Comparison of ENCODE assay signal across 22 mouse cellular contexts in genomic region chr8:29777081-29777785, GRCm38 (mm10).
A peak's percentile ranks its signal among the peaks of the same experiment; 100 is the strongest.
DNase-seq lines count a peak whose midpoint lies in the region; ATAC-seq and TF ChIP-seq lines count a peak whose summit lies in the region.
"Had no signal": no experiment of that assay in that cellular context is flagged by ENCODE, and none has a peak within 500 bp of the region (broad histone marks: within the 10 kb centered on the region; RNA-seq: fewer than 3 reads in every experiment).

No protein-coding gene starts in this region.

- no peak overlapping the region for H3K4me2 ChIP-seq in embryonic facial prominence, embryonic 11.5 days (ENCODE audit: low read depth, low read length)
- H3K4me2 ChIP-seq in hindbrain, embryonic 14.5 days (replicated peaks) = no peak overlapping the region
- no peak overlapping the region for H3K4me2 ChIP-seq in hindbrain, embryonic 12.5 days (replicated peaks)
- H3K4me2 ChIP-seq in midbrain, postnatal 0 days (ENCODE audit: low read depth, low read length, poor library complexity, severe bottlenecking) = no peak overlapping the region
- no peak overlapping the region for H3K4me2 ChIP-seq in midbrain, embryonic 11.5 days
- H3K4me2 ChIP-seq: embryonic facial prominence, embryonic 15.5 days; limb, embryonic 12.5 days; liver, embryonic 11.5 days; neural tube, embryonic 13.5 days had no signal

- no peak overlapping the region for H3K4me3 ChIP-seq in embryonic facial prominence, embryonic 11.5 days (ENCODE audit: low read depth, low read length)
- H3K4me3 ChIP-seq in embryonic facial prominence, embryonic 10.5 days = no peak overlapping the region
- no peak overlapping the region for H3K4me3 ChIP-seq in hindbrain, embryonic 14.5 days (replicated peaks; ENCODE audit: low read length)
- no peak overlapping the region for H3K4me3 ChIP-seq in hindbrain, embryonic 12.5 days
- no peak overlapping the region for H3K4me3 ChIP-seq in midbrain, postnatal 0 days (ENCODE audit: low read depth, low read length)
- H3K4me3 ChIP-seq in midbrain, embryonic 11.5 days (ENCODE audit: low read depth, low read length) = no peak overlapping the region
- H3K4me3 ChIP-seq in limb, embryonic 10.5 days = no peak overlapping the region
- H3K4me3 ChIP-seq: embryonic facial prominence, embryonic 15.5 days; heart, embryonic 10.5 days; limb, embryonic 12.5 days; neural tube, embryonic 13.5 days had no signal

- H3K4me1 ChIP-seq in embryonic facial prominence, embryonic 11.5 days (ENCODE audit: control insufficient read depth, insufficient read depth, low read length) = no peaks in the 10 kb centered on the region
- H3K4me1 ChIP-seq in embryonic facial prominence, embryonic 10.5 days = no peaks in the 10 kb centered on the region
- no peaks in the 10 kb centered on the region for H3K4me1 ChIP-seq in hindbrain, embryonic 14.5 days (replicated peaks; ENCODE audit: control insufficient read depth, insufficient read depth, low read length)
- no peaks in the 10 kb centered on the region for H3K4me1 ChIP-seq in hindbrain, embryonic 12.5 days
- H3K4me1 ChIP-seq in midbrain, postnatal 0 days (ENCODE audit: insufficient read depth, low read length) = no peaks in the 10 kb centered on the region
- H3K4me1 ChIP-seq in midbrain, embryonic 11.5 days (ENCODE audit: control insufficient read depth, insufficient read depth, low read length) = no peaks in the 10 kb centered on the region
- no peaks in the 10 kb centered on the region for H3K4me1 ChIP-seq in limb, embryonic 10.5 days
- H3K4me1 ChIP-seq: embryonic facial prominence, embryonic 15.5 days; heart, embryonic 10.5 days; limb, embryonic 12.5 days; neural tube, embryonic 13.5 days had no signal

- 51% methylated on average over 5 of the region's 5 CpGs for WGBS in embryonic facial prominence, embryonic 11.5 days
- 57% methylated on average over 5 of the region's 5 CpGs for WGBS in embryonic facial prominence, embryonic 10.5 days
- WGBS in hindbrain, embryonic 14.5 days = 63% methylated on average over 5 of the region's 5 CpGs
- 72% methylated on average over 5 of the region's 5 CpGs for WGBS in hindbrain, embryonic 12.5 days
- WGBS in midbrain, postnatal 0 days = 62% methylated on average over 5 of the region's 5 CpGs
- 81% methylated on average over 5 of the region's 5 CpGs for WGBS in midbrain, embryonic 11.5 days
- WGBS in limb, embryonic 10.5 days = 70% methylated on average over 5 of the region's 5 CpGs

- no peak overlapping the region for H3K9ac ChIP-seq in embryonic facial prominence, embryonic 11.5 days (replicated peaks; ENCODE audit: low read length)
- H3K9ac ChIP-seq in hindbrain, embryonic 14.5 days = no peak overlapping the region
- no peak overlapping the region for H3K9ac ChIP-seq in hindbrain, embryonic 12.5 days
- no peak overlapping the region for H3K9ac ChIP-seq in midbrain, postnatal 0 days (replicated peaks; ENCODE audit: low read length, poor library complexity, severe bottlenecking)
- no peak overlapping the region for H3K9ac ChIP-seq in midbrain, embryonic 11.5 days (ENCODE audit: low read length)
- H3K9ac ChIP-seq: embryonic facial prominence, embryonic 15.5 days; limb, embryonic 12.5 days; liver, postnatal 0 days; neural tube, embryonic 13.5 days had no signal

- DNase-seq in embryonic facial prominence, embryonic 11.5 days (ENCODE audit: low spot score) = peak; percentile 18
- DNase-seq in embryonic facial prominence, embryonic 10.5 days (ENCODE audit: low spot score) = no peak
- DNase-seq in hindbrain, embryonic 14.5 days (ENCODE audit: low spot score) = no peak
- DNase-seq in midbrain, postnatal 0 days (ENCODE audit: low spot score) = peak; percentile 17
- no peak for DNase-seq in midbrain, embryonic 11.5 days (ENCODE audit: low spot score, missing footprints)
- no peak for DNase-seq in limb, embryonic 10.5 days (ENCODE audit: low spot score)
- DNase-seq: adrenal gland, postnatal 36 days; cerebellum, adult 18-20 months; gastrocnemius, postnatal 10 days; kidney, adult 2 months; liver, postnatal 0 days; retina, postnatal 1 day; thymus, postnatal 14 days had no signal

- H3K9me3 ChIP-seq in embryonic facial prominence, embryonic 11.5 days (replicated peaks; ENCODE audit: control insufficient read depth, low read length) = no peaks in the 10 kb centered on the region
- no peaks in the 10 kb centered on the region for H3K9me3 ChIP-seq in embryonic facial prominence, embryonic 10.5 days
- H3K9me3 ChIP-seq in hindbrain, embryonic 14.5 days (ENCODE audit: control insufficient read depth, low read length) = no peaks in the 10 kb centered on the region
- no peaks in the 10 kb centered on the region for H3K9me3 ChIP-seq in hindbrain, embryonic 12.5 days (replicated peaks)
- H3K9me3 ChIP-seq in midbrain, postnatal 0 days (ENCODE audit: low read length) = no peaks in the 10 kb centered on the region
- no peaks in the 10 kb centered on the region for H3K9me3 ChIP-seq in midbrain, embryonic 11.5 days (ENCODE audit: control insufficient read depth, low read length)
- H3K9me3 ChIP-seq in limb, embryonic 10.5 days (replicated peaks) = no peaks in the 10 kb centered on the region
- H3K9me3 ChIP-seq: embryonic facial prominence, embryonic 15.5 days; heart, embryonic 10.5 days; limb, embryonic 12.5 days; neural tube, embryonic 13.5 days had no signal

- ATAC-seq in embryonic facial prominence, embryonic 11.5 days (replicated peaks; ENCODE audit: insufficient number of reproducible peaks, low FRiP score, low TSS enrichment, low read depth) = no peak
- ATAC-seq in hindbrain, embryonic 14.5 days (ENCODE audit: low FRiP score) = no peak
- ATAC-seq in hindbrain, embryonic 12.5 days (ENCODE audit: low FRiP score) = no peak
- no peak for ATAC-seq in midbrain, postnatal 0 days (ENCODE audit: low FRiP score)
- no peak for ATAC-seq in midbrain, embryonic 11.5 days (ENCODE audit: low FRiP score)
- ATAC-seq: liver, postnatal 0 days; lung, postnatal 0 days had no signal

- TF ChIP-seq CTCF in midbrain, postnatal 0 days (IDR thresholded peaks at IDR 0.05) = no peak

- H3K27ac ChIP-seq in embryonic facial prominence, embryonic 11.5 days (replicated peaks; ENCODE audit: low read depth, low read length) = no peak overlapping the region
- no peak overlapping the region for H3K27ac ChIP-seq in embryonic facial prominence, embryonic 10.5 days (replicated peaks)
- peak overlapping the region; percentile 10; the same call in 1 of the 2 replicates for H3K27ac ChIP-seq in hindbrain, embryonic 14.5 days
- no peak overlapping the region for H3K27ac ChIP-seq in hindbrain, embryonic 12.5 days
- H3K27ac ChIP-seq in midbrain, postnatal 0 days (ENCODE audit: low read depth, low read length) = no peak overlapping the region
- H3K27ac ChIP-seq in midbrain, embryonic 11.5 days (ENCODE audit: low read depth, low read length) = no peak overlapping the region
- H3K27ac ChIP-seq in limb, embryonic 10.5 days = no peak overlapping the region
- H3K27ac ChIP-seq: embryonic facial prominence, embryonic 15.5 days; heart, embryonic 10.5 days; kidney, postnatal 0 days; limb, embryonic 12.5 days; macrophage; neural tube, embryonic 13.5 days had no signal

- no peaks in the 10 kb centered on the region for H3K27me3 ChIP-seq in embryonic facial prominence, embryonic 11.5 days (ENCODE audit: control insufficient read depth, insufficient read depth, low read length)
- no peaks in the 10 kb centered on the region for H3K27me3 ChIP-seq in embryonic facial prominence, embryonic 10.5 days (replicated peaks; ENCODE audit: low read depth, poor library complexity, severe bottlenecking)
- H3K27me3 ChIP-seq in hindbrain, embryonic 14.5 days (ENCODE audit: control insufficient read depth, insufficient read depth, low read length) = no peaks in the 10 kb centered on the region
- no peaks in the 10 kb centered on the region for H3K27me3 ChIP-seq in hindbrain, embryonic 12.5 days
- H3K27me3 ChIP-seq in midbrain, postnatal 0 days (ENCODE audit: insufficient read depth, low read length) = no peaks in the 10 kb centered on the region
- no peaks in the 10 kb centered on the region for H3K27me3 ChIP-seq in midbrain, embryonic 11.5 days (ENCODE audit: control insufficient read depth, insufficient read depth, low read length)
- no peaks in the 10 kb centered on the region for H3K27me3 ChIP-seq in limb, embryonic 10.5 days (ENCODE audit: low read depth, poor library complexity, severe bottlenecking)
- H3K27me3 ChIP-seq: embryonic facial prominence, embryonic 15.5 days; limb, embryonic 12.5 days; neural tube, embryonic 13.5 days had no signal

- H3K36me3 ChIP-seq in embryonic facial prominence, embryonic 11.5 days (replicated peaks; ENCODE audit: control insufficient read depth, insufficient read depth, low read depth, low read length) = no peaks in the 10 kb centered on the region
- H3K36me3 ChIP-seq in embryonic facial prominence, embryonic 10.5 days (replicated peaks) = no peaks in the 10 kb centered on the region
- H3K36me3 ChIP-seq in hindbrain, embryonic 14.5 days (replicated peaks; ENCODE audit: control insufficient read depth, insufficient read depth) = no peaks in the 10 kb centered on the region
- no peaks in the 10 kb centered on the region for H3K36me3 ChIP-seq in hindbrain, embryonic 12.5 days
- no peaks in the 10 kb centered on the region for H3K36me3 ChIP-seq in midbrain, postnatal 0 days (ENCODE audit: insufficient read depth, low read length)
- no peaks in the 10 kb centered on the region for H3K36me3 ChIP-seq in midbrain, embryonic 11.5 days (ENCODE audit: control insufficient read depth, insufficient read depth, low read length)
- no peaks in the 10 kb centered on the region for H3K36me3 ChIP-seq in limb, embryonic 10.5 days
- H3K36me3 ChIP-seq: embryonic facial prominence, embryonic 15.5 days; heart, embryonic 10.5 days; limb, embryonic 12.5 days; neural tube, embryonic 13.5 days had no signal

Comparison
In these comparisons a context has a peak if more than half of its experiments do, and no peak if none do; other contexts are left out.
1. DNase-seq: peak in embryonic facial prominence, embryonic 11.5 days (single experiment) and midbrain, postnatal 0 days (single experiment); none in embryonic facial prominence, embryonic 10.5 days (single experiment), hindbrain, embryonic 14.5 days (single experiment), midbrain, embryonic 11.5 days (single experiment) and limb, embryonic 10.5 days (single experiment).